Mouse (Mus musculus): ENCODE data around the gene Enkd1. TPM values are rescaled to one million over a fixed set of nuclear protein-coding genes. Genes with fewer than 3 reads are reported as not detected.

Enkd1 gene
- polyA plus RNA-seq, 1 experiment from 2014 or later, result 8.2 TPM

DNA sequence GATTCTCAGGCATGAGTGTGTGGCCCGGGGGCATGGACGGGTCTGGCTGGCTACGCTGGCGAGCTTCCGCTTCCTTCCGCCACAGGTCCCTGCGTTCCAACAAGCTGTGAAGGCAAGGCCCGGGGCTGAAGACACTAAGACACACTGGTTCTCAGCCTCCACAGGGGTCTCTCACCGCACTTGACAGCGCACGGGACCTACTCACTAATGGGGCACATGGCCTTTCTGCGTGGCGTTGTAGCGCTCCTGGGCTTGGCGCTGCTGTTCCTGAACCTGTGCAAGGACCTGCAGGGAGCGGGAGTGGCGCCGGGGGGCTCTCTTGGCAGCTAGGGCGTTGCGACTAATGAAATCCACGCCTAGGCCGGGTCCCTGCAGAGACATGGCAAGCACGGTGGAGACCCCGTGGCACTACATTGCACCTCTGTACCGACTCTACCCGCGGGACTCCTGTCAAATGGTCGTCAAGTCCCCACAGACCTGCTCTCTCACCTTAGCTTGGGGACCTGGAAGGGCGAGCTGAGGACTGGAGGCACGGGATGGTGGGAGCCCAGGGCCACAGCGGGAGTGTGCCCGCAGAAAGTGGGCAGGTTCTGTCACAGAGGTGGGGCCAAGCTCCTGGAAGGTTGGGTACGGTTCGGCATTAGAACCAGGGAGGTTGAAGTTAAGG is 3.7 kb downstream of the Enkd1 start:
- TF ChIP-seq EP300 (IDR thresholded peaks at IDR 0.05), result no peak
- TF ChIP-seq CTCF (IDR thresholded peaks at IDR 0.05), result no peak
- no peak overlapping the region for H3K9ac ChIP-seq (replicated peaks; ENCODE audit: low read depth)
- 93% methylated on average over 34 of the region's 34 CpGs for WGBS

DNA sequence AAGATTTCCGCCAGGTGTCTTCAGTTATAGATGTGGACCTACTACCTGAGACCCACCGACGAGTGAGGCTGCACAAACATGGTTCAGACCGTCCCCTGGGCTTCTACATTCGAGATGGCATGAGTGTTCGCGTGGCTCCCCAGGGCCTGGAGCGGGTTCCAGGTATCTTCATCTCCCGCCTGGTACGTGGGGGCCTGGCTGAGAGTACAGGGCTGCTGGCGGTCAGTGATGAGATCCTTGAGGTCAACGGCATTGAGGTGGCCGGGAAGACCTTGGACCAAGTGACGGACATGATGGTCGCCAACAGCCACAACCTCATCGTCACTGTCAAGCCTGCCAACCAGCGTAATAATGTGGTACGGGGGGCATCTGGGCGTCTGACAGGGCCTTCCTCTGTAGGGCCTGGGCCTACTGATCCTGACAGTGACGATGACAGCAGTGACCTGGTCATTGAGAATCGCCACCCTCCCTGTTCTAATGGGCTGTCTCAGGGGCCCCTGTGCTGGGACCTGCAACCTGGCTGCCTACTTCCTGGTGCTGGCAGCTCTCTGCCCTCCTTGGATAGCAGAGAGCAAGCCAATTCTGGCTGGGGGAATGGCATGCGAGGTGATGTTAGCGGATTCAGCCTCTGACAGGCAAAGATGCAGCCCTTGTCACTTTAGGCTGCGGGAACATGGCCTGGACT is 5.1 kb downstream of the Enkd1 start:
- 88% methylated on average over 24 of the region's 24 CpGs for WGBS

More for the DNA sequence above, 3.7 kb downstream of the Enkd1 start:
- no peak overlapping the region for H3K4me2 ChIP-seq (replicated peaks; ENCODE audit: low read depth, low read length)
- no peak for DNase-seq (ENCODE audit: low spot score)
- H3K4me1 ChIP-seq (ENCODE audit: insufficient read depth, low read depth, low read length), result peaks cover 14% of the 10 kb centered on the region; the same call in 1 of the 2 replicates
- no peak overlapping the region for H3K27ac ChIP-seq (ENCODE audit: low read length)
- no peaks in the 10 kb centered on the region for H3K9me3 ChIP-seq (ENCODE audit: low read length)
- H3K27me3 ChIP-seq (replicated peaks; ENCODE audit: insufficient read depth, low read length), result no peaks in the 10 kb centered on the region
- H3K4me3 ChIP-seq (ENCODE audit: low read depth, low read length), result no peak overlapping the region
- 0 out of 2 replicates have a peak, but pooled peaks cover 7% of the 10 kb centered on the region for H3K36me3 ChIP-seq (ENCODE audit: insufficient read depth, low read length)
- no peak for ATAC-seq

DNA sequence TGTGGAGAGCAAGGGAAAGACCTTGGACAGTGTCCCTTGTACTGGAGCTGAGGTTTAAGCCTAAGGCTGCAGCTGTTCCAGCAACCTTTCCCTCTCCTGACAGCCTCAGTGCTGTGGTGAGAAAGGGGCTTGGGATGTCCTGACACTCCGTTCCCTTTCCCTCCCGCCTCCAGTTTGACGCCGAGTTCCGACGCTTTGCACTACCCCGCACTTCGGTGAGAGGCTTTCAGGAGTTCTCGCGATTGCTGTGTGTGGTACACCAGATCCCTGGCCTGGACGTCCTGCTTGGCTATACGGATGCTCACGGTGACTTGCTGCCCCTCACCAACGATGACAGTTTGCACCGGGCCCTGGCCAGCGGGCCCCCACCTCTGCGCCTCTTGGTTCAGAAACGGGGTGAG is 6.0 kb downstream of the Enkd1 start:
- DNase-seq (ENCODE audit: low spot score) (no peak), ATAC-seq (0 out of 2 replicates have a peak, but pooled peaks have one; percentile 0)
- H3K4me1 ChIP-seq (ENCODE audit: insufficient read depth, low read depth, low read length), result peaks cover 6% of the 10 kb centered on the region; the same call in 1 of the 2 replicates
- no peak overlapping the region for H3K9ac ChIP-seq (replicated peaks; ENCODE audit: low read depth)
- H3K36me3 ChIP-seq (ENCODE audit: insufficient read depth, low read length), result peaks cover 13% of the 10 kb centered on the region; the same call in 1 of the 2 replicates
- H3K27ac ChIP-seq (ENCODE audit: low read length), result peak overlapping the region; percentile 33; the same call in 1 of the 2 replicates
- peak overlapping the region; percentile 74 for H3K4me3 ChIP-seq (ENCODE audit: low read depth, low read length)
- TF ChIP-seq EP300 (IDR thresholded peaks at IDR 0.05), result no peak
- no peak for TF ChIP-seq CTCF (IDR thresholded peaks at IDR 0.05)
- H3K4me2 ChIP-seq (replicated peaks; ENCODE audit: low read depth, low read length), result peak overlapping the region; percentile 90
- 46% methylated on average over 18 of the region's 18 CpGs for WGBS
- H3K9me3 ChIP-seq (ENCODE audit: low read length), result no peaks in the 10 kb centered on the region
- H3K27me3 ChIP-seq (replicated peaks; ENCODE audit: insufficient read depth, low read length), result no peaks in the 10 kb centered on the region

More for the DNA sequence above, 5.1 kb downstream of the Enkd1 start:
- H3K9me3 ChIP-seq (ENCODE audit: low read length), result no peaks in the 10 kb centered on the region
- no peak overlapping the region for H3K9ac ChIP-seq (replicated peaks; ENCODE audit: low read depth)
- H3K4me1 ChIP-seq (ENCODE audit: insufficient read depth, low read depth, low read length), result peaks cover 14% of the 10 kb centered on the region; the same call in 1 of the 2 replicates
- TF ChIP-seq CTCF (IDR thresholded peaks at IDR 0.05) (no peak), EP300 (IDR thresholded peaks at IDR 0.05) (no peak)
- no peaks in the 10 kb centered on the region for H3K27me3 ChIP-seq (replicated peaks; ENCODE audit: insufficient read depth, low read length)
- H3K36me3 ChIP-seq (ENCODE audit: insufficient read depth, low read length), result 0 out of 2 replicates have a peak, but pooled peaks cover 7% of the 10 kb centered on the region
- DNase-seq (ENCODE audit: low spot score) (no peak), ATAC-seq (no peak)
- no peak overlapping the region for H3K4me3 ChIP-seq (ENCODE audit: low read depth, low read length)
- no peak overlapping the region for H3K27ac ChIP-seq (ENCODE audit: low read length)
- no peak overlapping the region for H3K4me2 ChIP-seq (replicated peaks; ENCODE audit: low read depth, low read length)

DNA sequence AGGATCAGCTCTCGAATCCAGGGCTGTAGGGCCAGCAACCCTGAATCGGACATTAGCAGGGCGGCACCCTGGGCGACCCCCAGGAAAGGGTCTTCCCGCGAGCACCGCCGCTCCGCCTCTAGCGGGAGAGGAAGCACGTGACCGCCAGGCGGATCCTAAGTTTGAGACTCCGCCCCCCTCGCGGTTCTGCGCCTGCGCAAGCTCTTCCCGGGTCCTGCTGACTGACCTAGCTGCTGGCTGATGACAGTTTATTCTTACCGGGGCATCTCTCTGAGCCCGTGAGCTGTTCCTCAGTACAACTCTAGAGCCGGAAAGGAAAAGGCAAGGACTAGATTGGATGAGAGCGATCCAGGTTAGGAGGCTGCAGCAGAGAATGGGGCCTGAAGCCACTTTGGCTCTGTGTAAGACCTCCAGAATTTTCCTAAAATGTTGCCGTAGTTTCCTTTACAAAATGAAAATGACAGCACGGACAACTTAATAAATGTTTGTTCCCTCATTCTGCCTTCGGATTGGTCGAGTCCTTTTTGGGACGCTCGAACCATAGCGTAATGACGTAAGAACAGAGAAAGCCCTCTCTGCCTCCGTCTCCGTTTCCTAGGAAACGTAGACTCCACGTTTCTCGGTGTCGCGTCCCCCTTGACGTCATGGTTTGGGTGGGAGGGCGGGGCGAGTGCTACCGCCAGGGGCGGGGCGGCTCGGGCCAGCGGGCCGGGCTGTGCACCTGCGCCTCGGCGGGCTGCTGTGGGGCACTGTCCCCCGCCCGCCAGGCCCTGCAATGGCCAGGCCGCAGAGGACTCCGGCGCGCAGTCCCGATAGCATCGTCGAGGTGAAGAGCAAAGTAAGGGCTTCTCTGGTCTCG is 6.8 kb downstream of the Enkd1 start, which contains the start of the genes Acd and Pard6a:
Acd (minus strand) TSS at position 137 of the 859 bp plus-strand sequence.
Pard6a (plus strand) TSS at position 183 of the 859 bp plus-strand sequence.
- peak within 1 kb of the TSS; percentile 90 for H3K4me2 ChIP-seq (replicated peaks; ENCODE audit: low read depth, low read length)
- H3K4me3 ChIP-seq (ENCODE audit: low read depth, low read length), result peak within 1 kb of the TSS; percentile 74
- ATAC-seq, result peak; percentile 89
- WGBS, result under 1% methylated on average over 60 of the region's 60 CpGs
- peak within 1 kb of the TSS; percentile 52 for H3K9ac ChIP-seq (replicated peaks; ENCODE audit: low read depth)
- TF ChIP-seq CTCF (IDR thresholded peaks at IDR 0.05), result 0 out of 2 replicates have a peak, but pooled peaks have one; percentile 7
- TF ChIP-seq EP300 (IDR thresholded peaks at IDR 0.05), result no peak
- H3K27me3 ChIP-seq (replicated peaks; ENCODE audit: insufficient read depth, low read length), result no peaks in the 10 kb centered on the region
- H3K9me3 ChIP-seq (ENCODE audit: low read length), result no peaks in the 10 kb centered on the region
- DNase-seq (ENCODE audit: low spot score), result peak; percentile 96
- H3K36me3 ChIP-seq (ENCODE audit: insufficient read depth, low read length), result peaks cover 13% of the 10 kb centered on the region; the same call in 1 of the 2 replicates
- peak within 1 kb of the TSS; percentile 91 for H3K27ac ChIP-seq (ENCODE audit: low read length)
- peaks cover 6% of the 10 kb centered on the region; the same call in 1 of the 2 replicates for H3K4me1 ChIP-seq (ENCODE audit: insufficient read depth, low read depth, low read length)

DNA sequence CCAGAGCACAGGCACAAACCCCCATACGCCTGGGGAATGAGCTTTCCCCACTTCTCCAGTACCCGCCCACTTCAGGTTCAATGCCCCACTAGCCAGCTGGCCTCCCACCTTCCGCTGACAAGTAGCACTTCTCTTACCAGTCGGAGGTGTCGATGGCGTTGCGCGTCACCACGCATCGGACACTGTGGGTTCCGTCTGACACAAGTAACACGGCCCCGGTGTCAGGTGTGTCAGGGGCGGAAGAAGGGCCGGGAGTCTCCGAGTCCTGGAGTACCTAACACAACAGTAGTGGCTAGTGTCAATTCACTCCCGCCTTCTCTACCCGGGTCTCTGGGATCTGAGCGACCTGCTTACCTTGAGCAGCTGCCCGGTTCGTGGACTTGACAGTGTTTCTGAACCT is 7.4 kb downstream of the Enkd1 start:
- Histone ChIP-seq H3K36me3 (ENCODE audit: insufficient read depth, low read length) (peaks cover 13% of the 10 kb centered on the region; the same call in 1 of the 2 replicates), H3K9ac (replicated peaks; ENCODE audit: low read depth) (peak overlapping the region; percentile 52), H3K4me1 (ENCODE audit: insufficient read depth, low read depth, low read length) (peaks cover 6% of the 10 kb centered on the region; the same call in 1 of the 2 replicates), H3K9me3 (ENCODE audit: low read length) (no peaks in the 10 kb centered on the region), H3K27me3 (replicated peaks; ENCODE audit: insufficient read depth, low read length) (no peaks in the 10 kb centered on the region), H3K4me2 (replicated peaks; ENCODE audit: low read depth, low read length) (peak overlapping the region; percentile 90), H3K27ac (ENCODE audit: low read length) (peak overlapping the region; percentile 91), H3K4me3 (ENCODE audit: low read depth, low read length) (peak overlapping the region; percentile 74)
- ATAC-seq, result peak; percentile 52
- DNase-seq (ENCODE audit: low spot score), result peak; percentile 66
- no peak for TF ChIP-seq CTCF (IDR thresholded peaks at IDR 0.05)
- TF ChIP-seq EP300 (IDR thresholded peaks at IDR 0.05), result no peak
- WGBS, result 0% methylated on average over 21 of the region's 21 CpGs
